Mouse (Mus musculus): ENCODE results near the gene Kcnip1. TPM values are rescaled to one million over a fixed set of nuclear protein-coding genes. Genes with fewer than 3 reads are reported as not detected.
A peak's percentile ranks its signal among the peaks of the same experiment; 100 is the strongest.

Gene Kcnip1
- polyA plus RNA-seq, 1 experiment from 2014 or later = 0.54 TPM

DNA sequence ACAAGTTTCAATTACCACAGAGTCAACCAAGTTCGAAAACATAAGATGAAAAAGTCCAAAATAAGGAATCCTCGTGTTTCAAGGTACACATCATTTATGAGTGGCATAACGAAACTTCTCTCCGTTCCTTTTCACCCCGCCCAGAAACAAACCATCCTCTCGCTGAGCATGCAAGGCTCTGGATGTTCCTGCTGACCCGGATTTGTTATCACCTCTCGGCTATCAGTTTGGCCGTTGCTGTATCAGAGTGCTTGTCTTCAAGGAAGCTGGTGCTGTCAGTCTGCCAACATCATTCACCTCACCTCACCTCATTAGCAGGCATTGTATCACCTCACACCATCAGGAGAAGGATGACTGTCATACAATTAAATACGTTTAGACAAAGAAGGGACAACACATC lies 90.6 kb downstream of the Kcnip1 start:
- no peak overlapping the region for H3K4me3 ChIP-seq
- ATAC-seq (ENCODE audit: insufficient number of reproducible peaks, low FRiP score) = no peak
- no peaks in the 10 kb centered on the region for H3K4me1 ChIP-seq (replicated peaks)
- H3K27ac ChIP-seq (ENCODE audit: poor library complexity, severe bottlenecking) = no peak overlapping the region
- no peak overlapping the region for H3K9ac ChIP-seq
- no peaks in the 10 kb centered on the region for H3K36me3 ChIP-seq
- no peak overlapping the region for H3K4me2 ChIP-seq
- 50% methylated on average over 10 of the region's 10 CpGs for WGBS
- no peaks in the 10 kb centered on the region for H3K27me3 ChIP-seq (replicated peaks)
- peaks cover 9% of the 10 kb centered on the region for H3K9me3 ChIP-seq (replicated peaks)

- Histone ChIP-seq H3K4me2 (no peak overlapping the region), H3K4me1 (replicated peaks) (no peaks in the 10 kb centered on the region), H3K36me3 (no peaks in the 10 kb centered on the region), H3K9me3 (replicated peaks) (0 out of 2 replicates have a peak, but pooled peaks cover 3% of the 10 kb centered on the region), H3K27me3 (replicated peaks) (no peaks in the 10 kb centered on the region), H3K27ac (ENCODE audit: poor library complexity, severe bottlenecking) (no peak overlapping the region), H3K4me3 (no peak overlapping the region), H3K9ac (no peak overlapping the region)
- no peak for ATAC-seq (ENCODE audit: insufficient number of reproducible peaks, low FRiP score)
- 72% methylated on average over 2 of the region's 2 CpGs for WGBS
Measured at GRCm38 (mm10) chr11:33901783-33902182, 91.2 kb downstream of the Kcnip1 start.

DNA sequence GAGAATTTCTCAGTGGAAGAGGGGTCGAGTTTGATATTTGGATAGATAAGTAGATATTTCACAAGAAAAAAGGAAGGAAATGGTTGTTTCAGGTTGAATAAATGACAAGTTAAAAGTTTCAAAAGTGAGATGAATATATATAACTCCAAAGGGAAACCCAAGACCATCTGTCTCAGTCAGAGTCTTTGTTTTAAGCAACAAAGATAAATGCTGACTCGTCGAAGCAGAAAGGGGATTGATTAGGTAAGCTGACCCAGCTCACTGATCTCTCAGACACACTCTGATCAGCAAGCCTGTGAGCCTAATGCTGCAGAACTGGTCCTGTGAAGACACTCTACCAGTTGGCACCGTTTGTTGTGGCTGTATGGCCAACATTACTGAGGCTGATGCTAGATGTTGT lies 101.9 kb downstream of the Kcnip1 start:
- Histone ChIP-seq H3K36me3 (no peaks in the 10 kb centered on the region), H3K27me3 (replicated peaks) (no peaks in the 10 kb centered on the region), H3K9me3 (replicated peaks) (no peaks in the 10 kb centered on the region), H3K4me1 (replicated peaks) (no peaks in the 10 kb centered on the region), H3K4me3 (no peak overlapping the region), H3K4me2 (no peak overlapping the region), H3K27ac (ENCODE audit: poor library complexity, severe bottlenecking) (no peak overlapping the region), H3K9ac (no peak overlapping the region)
- 76% methylated on average over 4 of the region's 4 CpGs for WGBS
- no peak for ATAC-seq (ENCODE audit: insufficient number of reproducible peaks, low FRiP score)

- Histone ChIP-seq H3K9me3 (replicated peaks) (no peaks in the 10 kb centered on the region), H3K4me1 (replicated peaks) (no peaks in the 10 kb centered on the region), H3K36me3 (no peaks in the 10 kb centered on the region), H3K27ac (ENCODE audit: poor library complexity, severe bottlenecking) (no peak overlapping the region), H3K27me3 (replicated peaks) (no peaks in the 10 kb centered on the region), H3K4me3 (no peak overlapping the region), H3K4me2 (no peak overlapping the region), H3K9ac (no peak overlapping the region)
- WGBS = 75% methylated on average over 2 of the region's 2 CpGs
- no peak for ATAC-seq (ENCODE audit: insufficient number of reproducible peaks, low FRiP score)
Measured at GRCm38 (mm10) chr11:33890382-33890781, 102.6 kb downstream of the Kcnip1 start.

DNA sequence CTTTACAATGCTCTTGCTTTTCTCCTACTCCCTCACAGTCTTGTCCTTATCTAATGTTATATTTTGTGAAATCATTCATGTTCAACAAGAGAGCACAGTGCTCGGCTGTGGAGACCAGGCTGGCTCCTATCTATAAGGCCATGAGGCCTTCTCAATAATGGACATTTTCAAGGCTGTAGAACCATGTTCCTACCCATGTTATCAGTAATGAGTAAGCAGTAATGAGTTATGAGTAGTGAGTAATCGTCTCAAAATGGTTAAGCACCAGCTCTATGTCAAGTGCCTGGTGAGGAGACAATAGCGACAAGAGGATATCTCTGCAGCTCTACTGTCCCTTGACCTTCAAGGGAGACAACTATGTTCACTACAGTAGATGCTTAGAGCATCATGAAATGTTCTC lies 105.3 kb downstream of the Kcnip1 start:
- Histone ChIP-seq H3K36me3 (no peaks in the 10 kb centered on the region), H3K9ac (no peak overlapping the region), H3K27me3 (replicated peaks) (no peaks in the 10 kb centered on the region), H3K9me3 (replicated peaks) (no peaks in the 10 kb centered on the region), H3K4me1 (replicated peaks) (no peaks in the 10 kb centered on the region), H3K4me2 (no peak overlapping the region), H3K4me3 (no peak overlapping the region), H3K27ac (ENCODE audit: poor library complexity, severe bottlenecking) (no peak overlapping the region)
- peak; percentile 57; the same call in 1 of the 2 replicates for ATAC-seq (ENCODE audit: insufficient number of reproducible peaks, low FRiP score)
- 75% methylated on average over 3 of the region's 3 CpGs for WGBS

DNA sequence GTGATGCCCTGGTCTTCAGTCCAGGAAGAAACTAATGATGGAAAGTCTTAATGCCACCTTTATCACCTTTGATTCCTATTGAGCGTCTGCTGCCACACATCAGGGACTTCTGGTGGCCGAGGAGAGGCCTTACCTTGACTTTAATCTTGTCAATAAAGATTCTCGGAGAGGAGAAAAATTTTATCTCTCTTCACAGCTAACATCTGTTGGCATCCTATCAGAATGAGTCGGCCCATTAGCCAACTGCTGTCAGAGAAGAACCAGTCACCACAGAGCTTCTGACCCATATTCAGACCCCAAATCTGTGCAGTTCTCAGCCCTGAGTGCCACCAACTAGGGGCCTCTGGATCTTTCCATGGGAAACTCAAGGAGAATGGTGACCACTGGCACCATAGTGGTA lies 107.0 kb downstream of the Kcnip1 start:
- ATAC-seq (ENCODE audit: insufficient number of reproducible peaks, low FRiP score) = no peak
- H3K4me3 ChIP-seq = no peak overlapping the region
- H3K9me3 ChIP-seq (replicated peaks) = no peaks in the 10 kb centered on the region
- H3K9ac ChIP-seq = no peak overlapping the region
- 59% methylated on average over 4 of the region's 4 CpGs for WGBS
- no peaks in the 10 kb centered on the region for H3K36me3 ChIP-seq
- no peaks in the 10 kb centered on the region for H3K4me1 ChIP-seq (replicated peaks)
- H3K27ac ChIP-seq (ENCODE audit: poor library complexity, severe bottlenecking) = no peak overlapping the region
- no peaks in the 10 kb centered on the region for H3K27me3 ChIP-seq (replicated peaks)
- no peak overlapping the region for H3K4me2 ChIP-seq

DNA sequence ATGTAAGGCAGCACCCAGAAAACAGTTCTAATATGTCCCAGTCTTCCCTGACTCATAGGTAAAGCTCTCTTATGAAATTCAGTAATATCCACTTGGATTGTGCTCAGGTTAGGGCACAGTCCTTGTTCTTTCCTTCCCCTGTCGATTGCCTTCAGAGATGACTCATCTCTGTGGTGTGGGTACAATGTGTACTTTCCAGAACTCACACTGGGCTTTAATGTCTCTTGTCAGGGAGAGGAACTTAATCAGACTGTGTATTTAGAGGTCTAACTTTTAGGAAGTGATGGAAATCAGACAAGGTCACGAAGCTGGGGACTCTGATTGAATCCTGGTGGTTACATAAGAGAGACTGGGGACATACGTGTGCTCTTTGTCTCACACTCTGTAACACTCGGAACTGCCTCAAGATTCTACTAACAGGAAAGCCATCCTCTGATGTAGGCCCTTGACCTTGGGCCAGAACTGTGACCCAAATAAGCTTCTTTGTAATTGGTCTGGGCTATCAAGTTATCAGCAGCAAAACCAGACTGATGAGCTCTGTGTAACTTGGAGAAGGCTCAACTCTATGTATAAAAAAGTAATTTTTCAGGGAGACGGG lies 110.1 kb downstream of the Kcnip1 start:
- Histone ChIP-seq H3K9me3 (replicated peaks) (no peaks in the 10 kb centered on the region), H3K9ac (no peak overlapping the region), H3K4me2 (no peak overlapping the region), H3K4me3 (no peak overlapping the region), H3K27ac (ENCODE audit: poor library complexity, severe bottlenecking) (no peak overlapping the region), H3K27me3 (replicated peaks) (no peaks in the 10 kb centered on the region), H3K4me1 (replicated peaks) (no peaks in the 10 kb centered on the region), H3K36me3 (no peaks in the 10 kb centered on the region)
- ATAC-seq (ENCODE audit: insufficient number of reproducible peaks, low FRiP score) = no peak
- 59% methylated on average over 5 of the region's 5 CpGs for WGBS

- ATAC-seq (ENCODE audit: insufficient number of reproducible peaks, low FRiP score) = no peak
- no peak overlapping the region for H3K27ac ChIP-seq (ENCODE audit: poor library complexity, severe bottlenecking)
Measured at GRCm38 (mm10) chr11:33874925-33875324, 118.0 kb downstream of the Kcnip1 start.

DNA sequence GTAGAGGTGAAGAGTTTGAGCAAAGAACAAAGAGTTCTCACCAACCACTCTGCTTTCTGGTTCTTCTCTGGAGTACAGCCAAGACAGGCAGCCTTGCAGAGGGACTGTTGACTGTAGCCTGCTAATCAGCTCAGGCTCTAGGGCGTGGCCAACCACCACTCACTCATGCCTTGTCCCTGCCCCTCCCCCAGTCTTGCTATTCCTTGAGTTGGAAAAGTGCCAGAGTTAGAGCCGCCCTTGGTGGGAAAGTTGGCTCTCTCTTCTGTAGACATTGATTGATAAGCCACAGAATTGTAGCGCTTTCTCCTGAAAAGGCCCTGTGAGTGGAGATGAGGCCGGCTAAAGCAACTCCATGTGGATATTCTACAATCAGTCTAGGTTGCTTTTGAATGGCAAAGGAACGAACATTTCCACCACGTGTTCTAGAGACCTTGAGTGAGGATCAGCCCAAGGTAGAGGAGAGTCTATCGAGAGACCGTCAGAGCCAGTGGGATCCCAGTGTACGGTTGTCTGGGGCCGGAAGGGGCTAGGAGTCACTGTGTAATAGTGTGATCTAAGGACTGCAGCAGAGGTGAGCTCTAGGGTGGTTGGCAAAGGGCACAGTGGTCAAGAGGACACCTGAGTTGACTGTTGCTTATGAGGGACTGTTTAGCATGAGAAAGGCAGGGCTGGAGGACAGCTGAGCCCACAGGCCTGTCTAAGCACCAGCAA lies 119.7 kb downstream of the Kcnip1 start:
- ATAC-seq (ENCODE audit: insufficient number of reproducible peaks, low FRiP score) = peak; percentile 94
- peak overlapping the region; percentile 22; the same call in 1 of the 2 replicates for H3K4me2 ChIP-seq
- peaks cover 24% of the 10 kb centered on the region for H3K4me1 ChIP-seq (replicated peaks)
- no peaks in the 10 kb centered on the region for H3K36me3 ChIP-seq
- H3K27me3 ChIP-seq (replicated peaks) = no peaks in the 10 kb centered on the region
- H3K27ac ChIP-seq (ENCODE audit: poor library complexity, severe bottlenecking) = peak overlapping the region; percentile 76
- H3K9me3 ChIP-seq (replicated peaks) = peaks cover 10% of the 10 kb centered on the region; the same call in 1 of the 2 replicates
- H3K9ac ChIP-seq = no peak overlapping the region
- H3K4me3 ChIP-seq = no peak overlapping the region
- WGBS = 42% methylated on average over 10 of the region's 10 CpGs

More at GRCm38 (mm10) chr11:33874925-33875324, 118.0 kb downstream of the Kcnip1 start:
- Histone ChIP-seq H3K4me1 (replicated peaks) (peaks cover 24% of the 10 kb centered on the region), H3K9me3 (replicated peaks) (peaks cover 10% of the 10 kb centered on the region; the same call in 1 of the 2 replicates), H3K36me3 (no peaks in the 10 kb centered on the region), H3K9ac (no peak overlapping the region), H3K27me3 (replicated peaks) (no peaks in the 10 kb centered on the region), H3K4me2 (no peak overlapping the region), H3K4me3 (no peak overlapping the region)

GRCm38 (mm10) chr11:33872716-33873048 lies 120.3 kb downstream of the Kcnip1 start:
- Histone ChIP-seq H3K27me3 (replicated peaks) (no peaks in the 10 kb centered on the region), H3K4me3 (no peak overlapping the region), H3K9ac (no peak overlapping the region), H3K4me1 (replicated peaks) (peaks cover 24% of the 10 kb centered on the region), H3K36me3 (no peaks in the 10 kb centered on the region), H3K9me3 (replicated peaks) (peaks cover 10% of the 10 kb centered on the region; the same call in 1 of the 2 replicates), H3K4me2 (peak overlapping the region; percentile 22; the same call in 1 of the 2 replicates), H3K27ac (ENCODE audit: poor library complexity, severe bottlenecking) (peak overlapping the region; percentile 76)
- ATAC-seq (ENCODE audit: insufficient number of reproducible peaks, low FRiP score) = no peak
- 59% methylated on average over 2 of the region's 2 CpGs for WGBS

GRCm38 (mm10) chr11:33871998-33872715 lies 120.8 kb downstream of the Kcnip1 start:
- H3K27me3 ChIP-seq (replicated peaks) = no peaks in the 10 kb centered on the region
- no peaks in the 10 kb centered on the region for H3K36me3 ChIP-seq
- peak; percentile 78 for ATAC-seq (ENCODE audit: insufficient number of reproducible peaks, low FRiP score)
- 32% methylated on average over 9 of the region's 9 CpGs for WGBS
- H3K27ac ChIP-seq (ENCODE audit: poor library complexity, severe bottlenecking) = peak overlapping the region; percentile 76
- H3K9me3 ChIP-seq (replicated peaks) = peaks cover 10% of the 10 kb centered on the region; the same call in 1 of the 2 replicates
- no peak overlapping the region for H3K9ac ChIP-seq
- H3K4me2 ChIP-seq = peak overlapping the region; percentile 22; the same call in 1 of the 2 replicates
- H3K4me1 ChIP-seq (replicated peaks) = peaks cover 24% of the 10 kb centered on the region
- H3K4me3 ChIP-seq = no peak overlapping the region

Data from heart, embryonic 12.5 days (tissue).